Mouse (Mus musculus) kidney, postnatal 25 days (tissue): Measurements from ENCODE around the gene Txlng.

Experiments
- DNase-seq, 2 experiments: peaks; one replicate each; pipeline ENCODE4 v3.0.0; 2021; ENCODE audit warnings: mixed read lengths in 2 of 2

The Txlng gene

DNA sequence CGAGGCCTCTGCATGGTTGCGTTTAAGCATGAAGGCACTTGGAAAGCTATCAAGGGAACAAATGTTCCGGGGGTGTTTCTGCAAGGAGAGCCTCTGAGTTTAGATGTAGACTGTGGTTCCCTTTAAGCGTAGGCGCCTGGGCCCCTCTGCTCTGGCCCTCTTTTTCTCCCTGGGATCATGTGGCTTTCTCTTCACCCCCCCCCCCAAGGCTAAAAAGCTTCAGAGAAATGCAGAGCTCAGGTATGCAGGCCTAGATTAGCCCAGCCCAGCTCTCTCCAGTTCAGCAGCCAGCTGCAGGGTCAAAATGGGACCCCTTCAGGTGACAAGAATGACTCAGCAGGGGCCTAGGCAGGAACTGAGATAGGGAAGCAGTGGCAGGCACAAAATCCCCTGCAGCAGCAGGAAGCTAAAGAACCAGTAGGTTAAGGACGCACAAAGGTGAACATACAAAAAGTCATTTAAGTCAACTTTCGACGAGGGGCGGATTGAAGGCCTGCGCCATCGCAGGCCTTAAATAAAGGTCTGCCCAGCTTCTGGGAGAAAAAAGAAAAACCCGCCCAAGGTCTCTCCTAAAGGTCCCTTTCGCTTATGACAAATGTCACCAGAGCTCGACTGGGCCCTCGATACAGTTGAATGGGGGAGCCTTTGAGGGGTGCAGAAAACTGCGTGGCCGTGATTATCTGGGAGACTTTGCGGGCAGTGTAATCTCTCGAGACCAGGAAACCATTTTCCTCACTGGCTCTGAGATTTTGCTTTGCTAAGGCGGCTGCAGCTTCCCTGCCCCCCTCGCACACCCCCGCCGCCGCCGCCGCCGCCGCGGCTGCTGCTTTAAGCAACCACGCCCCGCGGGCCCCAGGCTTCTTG is 69.8 kb downstream of the Txlng start:
- peak; percentile 5 to 48 for DNase-seq

DNA sequence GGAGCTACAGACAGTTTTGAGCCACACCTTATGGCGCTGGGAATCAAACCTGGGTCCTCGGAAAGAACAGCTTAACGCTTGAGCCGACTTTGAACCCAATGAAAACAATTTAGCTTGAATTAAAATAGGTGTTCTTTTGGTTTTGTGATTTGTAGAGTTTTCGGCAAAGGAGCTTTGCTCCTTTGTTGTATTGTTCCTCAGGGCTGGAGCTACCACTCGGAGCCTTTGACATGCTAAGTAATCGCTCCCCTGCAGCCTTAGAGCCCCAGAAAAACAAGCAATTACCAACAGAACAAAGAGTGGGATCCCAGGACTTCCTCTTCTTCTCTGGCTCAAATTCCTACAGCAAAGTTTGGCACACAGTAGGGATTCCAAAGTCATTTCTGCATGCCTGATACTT is 73.2 kb downstream of the Txlng start:
- DNase-seq: no peak

DNA sequence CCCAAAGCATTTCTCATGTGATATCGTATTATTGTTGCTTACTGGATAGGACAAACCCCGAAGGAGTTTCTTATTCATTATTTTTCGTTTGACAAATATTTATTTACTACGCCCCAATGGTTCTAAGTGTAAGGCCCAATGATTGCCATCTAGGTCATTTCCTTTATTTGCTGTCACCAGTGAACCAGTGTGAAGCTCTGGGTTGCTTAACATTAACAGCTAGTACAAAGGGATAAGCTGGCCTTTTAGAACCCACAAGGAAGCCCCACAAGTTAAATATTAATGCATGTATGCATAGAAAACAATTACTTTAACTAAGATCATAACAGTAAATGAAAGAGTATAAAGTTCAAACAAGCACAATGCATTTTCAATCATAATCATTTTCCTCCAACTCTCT is 74.9 kb downstream of the Txlng start:
- no peak for DNase-seq

DNA sequence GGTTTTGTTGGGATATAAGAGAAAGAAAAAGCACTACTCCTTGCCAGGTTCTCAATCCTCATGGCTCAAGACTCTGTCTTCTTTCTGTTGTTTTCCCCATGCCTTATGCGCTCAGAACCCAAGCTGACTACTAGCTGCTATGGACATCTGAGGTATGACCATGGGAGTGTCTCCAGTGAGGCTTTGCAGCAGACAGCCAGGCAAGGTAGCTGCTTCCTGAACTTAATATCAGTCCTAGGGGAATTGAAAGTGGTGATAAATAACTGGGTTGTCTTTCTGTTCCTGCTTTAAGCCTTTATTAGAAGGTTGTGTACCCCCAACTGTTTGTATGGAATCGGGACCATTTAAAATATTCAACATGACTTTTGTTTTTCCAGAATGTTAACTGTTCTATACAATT is 76.8 kb downstream of the Txlng start:
- no peak for DNase-seq

DNA sequence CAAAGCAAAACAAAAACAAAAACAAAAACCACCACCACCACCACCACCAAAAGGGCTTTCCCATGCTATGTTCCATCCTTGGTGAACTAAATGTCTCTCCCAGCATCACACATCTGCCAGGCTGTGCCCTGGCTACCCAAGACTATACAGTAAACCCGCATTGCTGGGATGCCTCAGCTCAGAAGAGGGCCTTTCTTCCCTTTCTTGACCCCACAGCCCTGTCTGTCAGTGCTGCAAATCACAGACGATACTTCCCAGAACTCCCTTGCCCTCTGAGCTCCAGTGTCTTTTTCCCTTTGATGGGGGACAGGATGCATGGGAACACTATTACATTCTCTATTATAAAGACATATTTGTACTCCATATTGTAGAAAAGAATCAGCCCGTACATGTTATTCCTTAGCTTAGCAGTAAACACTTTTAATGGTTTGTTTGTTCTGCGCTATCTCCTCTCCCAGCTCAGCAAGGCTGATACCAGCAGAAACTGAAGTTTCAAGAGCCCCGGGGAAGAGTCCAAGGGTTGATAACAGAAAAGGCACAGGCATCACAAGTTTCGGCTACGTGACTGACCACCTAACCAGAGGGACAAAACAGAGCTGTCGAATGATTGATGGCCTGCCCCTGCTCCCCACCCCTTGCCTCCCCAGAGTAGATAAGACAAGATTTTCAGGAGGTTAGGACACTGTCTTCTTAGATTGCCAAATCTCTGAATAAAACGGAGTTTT is 80.4 kb downstream of the Txlng start:
- no peak for DNase-seq

DNA sequence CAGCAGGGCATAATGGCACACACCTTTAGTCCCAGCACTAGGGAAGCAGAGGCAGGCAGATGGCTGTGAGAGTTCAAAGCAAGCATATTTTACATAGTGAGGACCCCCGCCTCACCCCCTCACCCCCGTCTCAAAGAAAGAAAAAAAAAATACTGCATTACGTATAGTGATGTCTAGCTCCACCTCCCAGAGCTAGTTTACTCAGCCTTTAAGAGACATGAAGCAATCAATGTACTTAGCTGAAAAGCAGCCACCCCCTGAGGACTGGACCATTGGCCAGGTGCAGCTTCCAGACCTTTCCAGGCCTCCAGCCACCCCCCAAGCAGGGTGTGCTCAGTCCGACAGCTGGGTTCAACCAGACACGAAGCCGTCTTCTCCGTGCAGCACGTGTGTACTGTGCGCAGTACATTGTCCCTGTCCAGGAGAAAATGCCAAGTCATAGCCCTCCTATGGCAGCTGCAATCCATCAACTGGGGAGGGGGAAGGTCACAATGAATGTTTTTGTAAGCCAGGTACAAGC is 93.1 kb downstream of the Txlng start:
- peak in 1 of 2 experiments; percentile 60 for DNase-seq

DNA sequence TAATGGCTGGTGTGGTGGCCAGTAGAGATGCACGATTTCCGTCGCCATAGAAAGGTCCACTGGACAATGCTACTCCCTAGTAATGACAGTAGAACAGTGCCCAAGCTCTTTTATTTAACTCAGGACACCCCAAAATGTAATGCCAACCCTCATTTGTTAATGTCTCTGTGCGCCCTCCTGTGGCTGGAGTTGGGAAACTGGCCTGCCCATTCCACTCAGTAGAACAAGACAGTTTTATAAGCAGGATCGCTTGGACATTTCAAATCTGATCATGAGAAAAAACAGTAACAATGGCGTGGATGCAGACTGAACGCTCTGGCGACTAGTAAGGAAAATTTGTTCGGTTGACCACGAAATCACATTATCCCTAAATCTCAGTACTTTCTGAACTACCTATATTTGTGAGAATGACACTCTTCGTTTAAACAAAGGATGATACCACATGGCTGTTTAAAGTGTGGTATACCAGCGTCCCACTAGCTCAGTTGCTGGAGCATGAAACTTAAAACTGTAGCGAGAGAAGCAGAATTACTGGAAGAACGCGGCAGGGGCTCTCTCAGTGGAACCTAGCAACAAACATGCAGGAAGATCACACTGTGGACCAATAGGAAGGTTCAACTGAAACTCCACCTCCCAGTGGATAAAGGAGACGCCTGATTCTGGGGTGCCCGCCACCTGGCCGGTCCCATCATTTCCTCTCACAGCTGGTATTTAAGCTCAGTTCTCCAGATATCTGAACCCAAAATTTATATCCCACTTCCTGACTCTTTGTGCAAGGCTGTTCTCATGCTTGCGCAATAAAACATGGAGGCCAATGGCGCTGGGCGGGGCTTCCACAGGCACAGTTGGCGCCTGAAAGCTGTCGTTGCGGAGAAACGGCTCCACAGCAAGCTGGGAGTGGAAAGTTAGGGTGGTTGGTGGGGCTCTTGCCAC is 94.0 kb downstream of the Txlng start:
- peak; percentile 69 to 70 for DNase-seq

DNA sequence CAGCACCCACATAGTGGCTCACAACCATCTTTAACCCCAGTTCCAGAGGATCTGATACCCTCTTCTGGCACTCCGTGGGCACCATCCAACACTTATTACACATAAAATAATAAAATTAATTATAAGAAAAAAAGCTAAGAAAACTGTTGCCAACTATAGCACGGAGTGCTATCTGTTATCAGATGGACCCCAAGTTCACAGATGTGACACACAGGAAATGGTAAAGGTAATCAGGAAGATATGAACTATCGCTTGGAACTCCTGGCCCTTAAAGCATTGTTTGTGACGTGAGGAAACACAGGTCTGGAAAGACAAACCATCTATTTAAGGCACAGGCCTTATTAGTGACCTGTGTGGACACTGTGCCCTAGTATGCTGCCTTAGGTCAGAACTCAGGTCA is 99.2 kb downstream of the Txlng start:
- DNase-seq: no peak
